Mouse (Mus musculus) midbrain, embryonic 16.5 days (tissue): Measurements from ENCODE around the gene Sptbn4. TPM values are rescaled to one million over a fixed set of nuclear protein-coding genes. Genes with fewer than 3 reads are reported as not detected.

Source experiments
- ATAC-seq: fragments of 200-750 bp; cut with Nextera tagmentation; 2 replicates; pipeline ENCODE4 v1.8.0; 2017; ENCODE audit warnings: moderate TSS enrichment
- H3K27ac ChIP-seq: fragments of 300-500 bp; sonication (generic); 2 replicates; pipeline ENCODE4 v1.5.1; 2014; ENCODE audit warnings: mild to moderate bottlenecking, low read length, mixed read lengths
- H3K27me3 ChIP-seq: fragments of 300-500 bp; sonication (generic); 2 replicates; pipeline ENCODE4 v1.6.1; 2014; ENCODE audit warnings: low read depth, low read length, mixed read lengths; ENCODE audit not compliant: control insufficient read depth, insufficient read depth
- H3K36me3 ChIP-seq: fragments of 300-500 bp; sonication (generic); 2 replicates; pipeline ENCODE4 v1.6.1; 2014; ENCODE audit warnings: mild to moderate bottlenecking, low read length, moderate library complexity, mixed read lengths; ENCODE audit not compliant: control insufficient read depth, insufficient read depth
- H3K4me1 ChIP-seq: fragments of 300-500 bp; sonication (generic); 2 replicates; pipeline ENCODE4 v1.6.1; 2014; ENCODE audit warnings: mild to moderate bottlenecking, low read length, mixed read lengths; ENCODE audit not compliant: control insufficient read depth, insufficient read depth
- H3K4me2 ChIP-seq: fragments of 300-500 bp; sonication (generic); 2 replicates; pipeline ENCODE4 v1.6.1; 2014; ENCODE audit warnings: mild to moderate bottlenecking, low read length, mixed read lengths
- H3K4me3 ChIP-seq: fragments of 300-500 bp; sonication (generic); 2 replicates; pipeline ENCODE4 v1.5.1; 2014; ENCODE audit warnings: low read depth, mild to moderate bottlenecking, low read length, moderate library complexity, mixed read lengths
- H3K9ac ChIP-seq: fragments of 300-500 bp; sonication (generic); 2 replicates; pipeline ENCODE4 v1.6.1; 2014; ENCODE audit warnings: low read depth, low read length, mixed read lengths
- H3K9me3 ChIP-seq: fragments of 300-500 bp; sonication (generic); replicated peaks from 2 replicates; pipeline ENCODE4 v1.6.1; 2014; ENCODE audit warnings: mild to moderate bottlenecking, low read length, mixed read lengths; ENCODE audit not compliant: control insufficient read depth, poor library complexity, severe bottlenecking
- WGBS: fragments of 180-500 bp; shearing (Covaris S2); extraction: QIAGEN DNeasy Blood & Tissue Kit; methylation state at CpG from one replicate; pipeline ENCODE4 v1.1.7; 2014; 5-methylcytosine and 5-hydroxymethylcytosine counted together
- polyA plus RNA-seq: library from polyadenylated mRNA; unstranded; fragments of >200 nt; fragmentation: Nextera tagmentation; extraction: Ambion mirVana; gene quantifications from 2 replicates; pipeline ENCODE4 v1.2.1, GENCODE M21; 2015

Gene Sptbn4
- polyA plus RNA-seq, 1 experiment from 2014 or later, result 3.1 TPM

DNA sequence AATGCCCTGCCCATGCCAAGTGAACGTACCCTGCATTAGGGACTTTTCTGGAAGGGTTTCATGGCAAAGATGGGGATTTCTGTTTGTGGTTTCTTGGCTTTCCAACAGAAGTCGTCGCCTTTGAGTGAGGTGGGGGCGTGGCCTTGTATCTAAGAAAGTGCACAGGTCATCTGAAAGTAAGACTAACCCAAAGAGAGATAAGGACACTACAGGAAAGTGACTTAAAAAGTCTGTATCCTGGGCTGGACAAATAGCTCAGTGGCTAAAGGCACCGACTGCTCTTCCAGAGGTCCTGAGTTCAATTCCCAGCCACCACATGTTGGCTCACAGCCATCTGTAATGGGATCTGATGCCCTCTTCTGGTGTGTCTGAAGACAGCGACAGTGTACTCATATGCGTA is 31.1 kb upstream of the Sptbn4 start:
- H3K27me3 ChIP-seq, result no peaks in the 10 kb centered on the region
- WGBS, result 85% methylated on average over 7 of the region's 7 CpGs
- H3K4me2 ChIP-seq, result no peak overlapping the region
- no peak overlapping the region for H3K9ac ChIP-seq
- H3K4me1 ChIP-seq, result peaks cover 9% of the 10 kb centered on the region
- ATAC-seq, result no peak
- H3K9me3 ChIP-seq, result no peaks in the 10 kb centered on the region
- H3K27ac ChIP-seq, result no peak overlapping the region
- H3K4me3 ChIP-seq, result no peak overlapping the region
- H3K36me3 ChIP-seq, result no peaks in the 10 kb centered on the region

- ATAC-seq, result no peak
- H3K4me2 ChIP-seq, result no peak overlapping the region
- no peak overlapping the region for H3K27ac ChIP-seq
- 96% methylated on average over 14 of the region's 14 CpGs for WGBS
- no peaks in the 10 kb centered on the region for H3K27me3 ChIP-seq
- no peak overlapping the region for H3K4me3 ChIP-seq
- no peaks in the 10 kb centered on the region for H3K9me3 ChIP-seq
- H3K9ac ChIP-seq, result no peak overlapping the region
- H3K4me1 ChIP-seq, result peaks cover 6% of the 10 kb centered on the region; the same call in 1 of the 2 replicates
- H3K36me3 ChIP-seq, result no peaks in the 10 kb centered on the region
These were observed 28.7 kb upstream of the Sptbn4 start for GRCm38 (mm10) chr7:27476098-27476635.

DNA sequence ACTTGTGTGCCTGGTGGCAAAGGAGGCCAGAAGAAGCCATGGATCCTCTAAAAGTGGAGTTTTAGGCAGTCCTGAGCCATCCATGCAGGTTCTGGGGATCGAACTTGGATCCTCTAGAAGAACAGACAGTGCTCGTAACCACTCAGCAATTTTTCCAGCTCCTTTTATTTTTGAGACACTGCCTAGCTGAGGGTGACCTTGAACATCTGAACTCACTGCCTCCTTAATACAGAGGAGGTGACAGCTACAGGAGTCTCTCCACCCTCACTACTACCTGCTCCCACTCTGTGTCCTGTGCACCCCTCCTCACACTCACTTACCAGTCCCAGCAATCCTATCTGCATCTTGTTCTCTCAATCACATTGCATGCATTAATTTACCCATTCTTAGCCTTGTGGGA is 28.1 kb upstream of the Sptbn4 start:
- Histone ChIP-seq H3K4me3 (no peak overlapping the region), H3K9me3 (no peaks in the 10 kb centered on the region), H3K4me1 (peaks cover 6% of the 10 kb centered on the region; the same call in 1 of the 2 replicates), H3K27me3 (no peaks in the 10 kb centered on the region), H3K9ac (no peak overlapping the region), H3K4me2 (no peak overlapping the region), H3K36me3 (no peaks in the 10 kb centered on the region), H3K27ac (no peak overlapping the region)
- ATAC-seq, result no peak
- WGBS, result 98% methylated on average over 2 of the region's 2 CpGs

DNA sequence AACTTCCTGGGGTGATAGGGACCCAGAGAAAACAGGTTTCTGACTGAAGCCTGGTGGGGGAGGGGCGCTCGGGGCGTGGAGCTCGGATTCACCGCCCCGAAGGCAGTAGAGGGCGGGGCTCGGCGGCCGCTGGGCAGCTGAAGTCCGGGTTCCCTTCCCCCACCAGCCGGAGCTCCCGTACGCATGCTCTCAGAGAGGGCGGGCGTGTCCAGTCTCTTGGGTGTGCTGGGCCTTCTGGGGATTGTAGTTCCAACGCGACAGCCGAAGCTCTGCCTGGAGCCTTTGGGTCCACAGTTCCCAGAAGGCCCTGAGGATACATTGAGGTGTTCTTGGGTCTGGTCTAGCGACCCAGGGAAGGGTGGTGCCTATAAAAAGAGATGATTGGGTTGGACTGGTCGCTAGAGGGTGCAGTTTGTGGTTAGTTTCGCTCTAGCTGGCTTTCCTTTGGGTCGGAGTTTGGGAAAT is 27.0 kb upstream of the Sptbn4 start:
- peak overlapping the region; percentile 66 for H3K27ac ChIP-seq
- H3K9ac ChIP-seq, result peak overlapping the region; percentile 56
- H3K4me2 ChIP-seq, result peak overlapping the region; percentile 80

DNA sequence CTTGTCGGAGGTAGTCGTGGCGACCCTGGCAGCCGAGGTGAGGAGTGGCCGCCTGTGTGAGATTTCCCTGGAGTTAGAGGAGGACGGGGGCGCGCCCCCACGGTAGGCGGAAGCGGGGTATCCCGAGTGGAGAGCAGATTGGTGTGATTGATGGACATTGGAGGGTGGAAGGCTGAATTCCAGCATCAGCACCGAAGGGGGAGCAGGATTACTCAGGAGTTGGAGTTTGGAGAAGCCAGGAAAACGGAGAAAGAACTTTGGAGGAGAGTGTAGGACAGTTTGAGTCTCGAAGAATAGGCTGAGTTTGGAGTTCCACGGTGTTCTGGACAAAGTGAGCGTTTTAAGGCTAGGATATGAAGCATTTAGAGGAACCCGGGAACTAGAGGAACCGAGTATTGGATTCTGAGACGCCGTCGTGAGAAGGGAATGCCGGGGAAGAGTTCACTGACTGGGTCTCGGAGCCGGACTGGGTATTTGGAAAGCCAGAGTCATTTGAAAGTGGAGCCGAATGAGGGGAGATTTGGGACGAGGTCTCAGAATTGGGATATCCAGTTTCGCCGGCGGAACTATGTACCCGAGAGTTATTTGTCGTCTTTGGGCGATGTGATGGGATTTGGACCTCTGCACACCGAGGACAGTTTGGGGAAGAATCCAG is 26.5 kb upstream of the Sptbn4 start:
- Histone ChIP-seq H3K9ac (peak overlapping the region; percentile 56), H3K4me2 (peak overlapping the region; percentile 80), H3K4me3 (peak overlapping the region; percentile 64), H3K27me3 (no peaks in the 10 kb centered on the region), H3K4me1 (peaks cover 6% of the 10 kb centered on the region; the same call in 1 of the 2 replicates), H3K27ac (peak overlapping the region; percentile 66), H3K36me3 (no peaks in the 10 kb centered on the region), H3K9me3 (no peaks in the 10 kb centered on the region)
- WGBS, result under 1% methylated on average over 34 of the region's 34 CpGs
- peak; percentile 1 for ATAC-seq

More for the DNA sequence above, 27.0 kb upstream of the Sptbn4 start:
- H3K4me3 ChIP-seq, result peak overlapping the region; percentile 64
- peak; percentile 93 for ATAC-seq
- WGBS, result 0% methylated on average over 23 of the region's 23 CpGs
- H3K36me3 ChIP-seq, result no peaks in the 10 kb centered on the region
- no peaks in the 10 kb centered on the region for H3K27me3 ChIP-seq
- H3K9me3 ChIP-seq, result no peaks in the 10 kb centered on the region
- H3K4me1 ChIP-seq, result peaks cover 6% of the 10 kb centered on the region; the same call in 1 of the 2 replicates

GRCm38 (mm10) chr7:27473156-27473834 is 25.8 kb upstream of the Sptbn4 start, which contains the start of gene Sertad3:
Sertad3 (plus strand) TSS chr7:27473768.
- peak within 1 kb of the TSS; percentile 64 for H3K4me3 ChIP-seq
- ATAC-seq, result peak; percentile 93
- H3K9ac ChIP-seq, result peak within 1 kb of the TSS; percentile 56

GRCm38 (mm10) chr7:27472596-27472995 is 25.1 kb upstream of the Sptbn4 start:
- peaks cover 6% of the 10 kb centered on the region; the same call in 1 of the 2 replicates for H3K4me1 ChIP-seq
- H3K36me3 ChIP-seq, result no peaks in the 10 kb centered on the region
- H3K9me3 ChIP-seq, result no peaks in the 10 kb centered on the region
- no peaks in the 10 kb centered on the region for H3K27me3 ChIP-seq
- WGBS, result 45% methylated on average over 7 of the region's 7 CpGs
- peak overlapping the region; percentile 80 for H3K4me2 ChIP-seq
- no peak overlapping the region for H3K9ac ChIP-seq
- no peak for ATAC-seq
- H3K27ac ChIP-seq, result peak overlapping the region; percentile 29; the same call in 1 of the 2 replicates
- no peak overlapping the region for H3K4me3 ChIP-seq

More at GRCm38 (mm10) chr7:27473156-27473834, 25.8 kb upstream of the Sptbn4 start, which contains the start of gene Sertad3:
- Histone ChIP-seq H3K4me1 (peaks cover 6% of the 10 kb centered on the region; the same call in 1 of the 2 replicates), H3K27ac (peak within 1 kb of the TSS; percentile 66), H3K9me3 (no peaks in the 10 kb centered on the region), H3K36me3 (no peaks in the 10 kb centered on the region), H3K4me2 (peak within 1 kb of the TSS; percentile 80), H3K27me3 (no peaks in the 10 kb centered on the region)
- under 1% methylated on average over 36 of the region's 36 CpGs for WGBS

DNA sequence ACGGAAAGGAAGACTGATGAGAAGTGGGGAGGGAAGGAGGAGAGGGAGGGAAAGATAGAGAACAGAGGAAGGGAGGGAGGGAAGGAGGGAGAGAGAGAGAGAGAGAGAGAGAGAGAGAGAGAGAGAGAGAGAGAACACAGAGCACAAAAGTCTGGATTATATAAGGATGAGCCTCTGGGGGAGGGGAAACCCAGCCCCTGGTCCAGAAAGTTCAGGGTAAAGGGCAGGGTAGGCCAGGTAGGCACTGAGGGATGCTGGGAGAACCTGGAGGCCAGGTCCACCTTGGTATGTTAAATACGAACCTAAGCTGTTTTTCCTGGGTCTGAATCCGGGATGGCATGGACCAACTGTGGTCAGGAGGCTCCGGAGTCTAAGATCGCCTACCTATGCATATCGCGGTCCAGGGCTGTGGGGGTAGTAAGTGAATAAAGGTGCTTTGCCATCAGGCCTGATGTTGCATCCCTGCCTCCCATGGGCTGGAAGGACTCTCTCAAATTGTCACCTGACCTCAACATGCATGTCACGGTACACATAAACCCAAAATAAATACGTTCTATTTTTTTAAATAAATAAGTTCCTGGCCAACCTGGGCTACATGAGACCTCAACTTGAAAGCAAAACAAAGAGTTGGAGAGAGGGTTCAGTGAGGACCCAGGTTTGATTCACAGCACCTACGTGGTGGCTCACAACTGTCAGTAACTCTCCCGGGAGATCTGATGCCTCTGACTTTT is 24.1 kb upstream of the Sptbn4 start:
- H3K27ac ChIP-seq, result no peak overlapping the region
- H3K27me3 ChIP-seq, result no peaks in the 10 kb centered on the region
- peaks cover 6% of the 10 kb centered on the region; the same call in 1 of the 2 replicates for H3K4me1 ChIP-seq
- H3K4me3 ChIP-seq, result no peak overlapping the region
- H3K9me3 ChIP-seq, result no peaks in the 10 kb centered on the region
- ATAC-seq, result no peak
- no peak overlapping the region for H3K4me2 ChIP-seq
- 94% methylated on average over 11 of the region's 11 CpGs for WGBS
- no peak overlapping the region for H3K9ac ChIP-seq
- no peaks in the 10 kb centered on the region for H3K36me3 ChIP-seq
